ENCODE assay signal across 8 mouse cellular contexts in genomic region chr5:121824121-121824520, GRCm38 (mm10). TPM values are rescaled to one million over a fixed set of nuclear protein-coding genes. Genes with fewer than 3 reads are reported as not detected.
DNase-seq lines count a peak whose midpoint lies in the region; ATAC-seq and TF ChIP-seq lines count a peak whose summit lies in the region.

No protein-coding gene starts in this region.

- peaks cover 5% of the 10 kb centered on the region for H3K36me3 ChIP-seq in hindbrain, postnatal 0 days (ENCODE audit: insufficient read depth, low read length)
- H3K36me3 ChIP-seq in lung, embryonic 15.5 days, result peaks cover 58% of the 10 kb centered on the region

- no peaks in the 10 kb centered on the region for H3K27me3 ChIP-seq in cerebellum, adult 2 months (ENCODE audit: control insufficient read depth, insufficient read depth, low read length)
- no peaks in the 10 kb centered on the region for H3K27me3 ChIP-seq in hindbrain, postnatal 0 days (ENCODE audit: insufficient read depth, low read length)
- peaks cover 12% of the 10 kb centered on the region; the same call in 1 of the 2 replicates for H3K27me3 ChIP-seq in lung, embryonic 15.5 days

- peak overlapping the region; percentile 37 for H3K27ac ChIP-seq in cerebellum, adult 2 months (ENCODE audit: insufficient read depth, low read length)
- H3K27ac ChIP-seq in hindbrain, postnatal 0 days, result peak overlapping the region; percentile 34; the same call in 1 of the 2 replicates
- H3K27ac ChIP-seq in lung, embryonic 15.5 days, result peak overlapping the region; percentile 62; the same call in 1 of the 2 replicates

- TF ChIP-seq POLR2A in cerebellum, adult 2 months (IDR thresholded peaks at IDR 0.05; ENCODE audit: borderline replicate concordance, insufficient read depth, low read length), result no peak

- 51% methylated on average over 4 of the region's 4 CpGs for WGBS in cerebellum, adult 2 months
- WGBS in hindbrain, postnatal 0 days, result 48% methylated on average over 4 of the region's 4 CpGs
- 58% methylated on average over 4 of the region's 4 CpGs for WGBS in lung, embryonic 15.5 days

- no peaks in the 10 kb centered on the region for H3K9me3 ChIP-seq in hindbrain, postnatal 0 days (ENCODE audit: low read length)
- no peaks in the 10 kb centered on the region for H3K9me3 ChIP-seq in lung, embryonic 15.5 days

- no peak overlapping the region for H3K4me2 ChIP-seq in hindbrain, postnatal 0 days (ENCODE audit: low read depth, low read length)
- H3K4me2 ChIP-seq in lung, embryonic 15.5 days, result no peak overlapping the region

- peak; percentile 26 for DNase-seq in cerebellum, adult 11 months
- peak in 1 of 2 experiments; percentile 20 for DNase-seq in cerebellum, adult 2 months
- DNase-seq in hindbrain, postnatal 0 days (ENCODE audit: low spot score), result no peak
- no peak for DNase-seq in ovary, adult 18-20 months (ENCODE audit: low spot score)
- no peak for DNase-seq in left cerebral cortex, adult 9 months (ENCODE audit: low spot score in 2 of 2)
- DNase-seq in layer of hippocampus, adult 9-10 months (ENCODE audit: low spot score), result no peak

- TF ChIP-seq CTCF in cerebellum, adult 2 months (IDR thresholded peaks at IDR 0.05; ENCODE audit: borderline replicate concordance, insufficient read depth, low read depth, low read length), result no peak
- TF ChIP-seq CTCF in hindbrain, postnatal 0 days (IDR thresholded peaks at IDR 0.05; ENCODE audit: low read depth), result no peak

- no peak for ATAC-seq in cerebellum, adult (ENCODE audit: insufficient number of reproducible peaks, low FRiP score, low TSS enrichment)
- ATAC-seq in hindbrain, postnatal 0 days, result no peak
- ATAC-seq in lung, embryonic 15.5 days (ENCODE audit: borderline replicate concordance, extremely low read depth, low FRiP score, low TSS enrichment), result peak; percentile 52

- no peak overlapping the region for H3K9ac ChIP-seq in hindbrain, postnatal 0 days (replicated peaks; ENCODE audit: low read length)
- no peak overlapping the region for H3K9ac ChIP-seq in lung, embryonic 15.5 days

- no peak overlapping the region for H3K4me3 ChIP-seq in cerebellum, adult 2 months (replicated peaks; ENCODE audit: insufficient read depth, low read depth, low read length)
- no peak overlapping the region for H3K4me3 ChIP-seq in hindbrain, postnatal 0 days (ENCODE audit: low read length)
- H3K4me3 ChIP-seq in lung, embryonic 15.5 days, result no peak overlapping the region

- peaks cover 73% of the 10 kb centered on the region for H3K4me1 ChIP-seq in cerebellum, adult 2 months (ENCODE audit: control insufficient read depth, insufficient read depth, low read length)
- peaks cover 9% of the 10 kb centered on the region; the same call in 1 of the 2 replicates for H3K4me1 ChIP-seq in hindbrain, postnatal 0 days (ENCODE audit: insufficient read depth, low read length)
- peaks cover 18% of the 10 kb centered on the region for H3K4me1 ChIP-seq in lung, embryonic 15.5 days

RNA-seq across cellular contexts. Expression of gene Sh2b3, which starts 13.3 kb away (rescaled TPM):
- polyA plus RNA-seq in cerebellum, adult 2 months (2012; rRNA removed), result 30.8 and 31.7 TPM in 2 replicates
- total RNA-seq in hindbrain, postnatal 0 days (2014; rRNA removed), result 24.7 and 31.0 TPM in 2 replicates
- 6.5 and 6.6 TPM in 2 replicates for polyA plus RNA-seq in hindbrain, postnatal 0 days (2015; fragmentation: Nextera tagmentation; extraction: Ambion mirVana)
- 20.5 and 21.2 TPM in 2 replicates for polyA plus RNA-seq in lung, embryonic 15.5 days (2015; fragmentation: Nextera tagmentation; extraction: Ambion mirVana)

RNA-seq across cellular contexts. Expression of gene Pheta1, which starts 24.7 kb away (rescaled TPM):
- polyA plus RNA-seq in cerebellum, adult 2 months (2012; rRNA removed), result 17.6 and 19.0 TPM in 2 replicates
- 48.9 and 52.5 TPM in 2 replicates for total RNA-seq in hindbrain, postnatal 0 days (2014; rRNA removed)
- 28.0 and 28.3 TPM in 2 replicates for polyA plus RNA-seq in hindbrain, postnatal 0 days (2015; fragmentation: Nextera tagmentation; extraction: Ambion mirVana)
- 27.2 and 27.5 TPM in 2 replicates for polyA plus RNA-seq in lung, embryonic 15.5 days (2015; fragmentation: Nextera tagmentation; extraction: Ambion mirVana)
